Mouse (Mus musculus) liver, postnatal 0 days (tissue): ENCODE data around the gene Traf3ip2. TPM values are rescaled to one million over a fixed set of nuclear protein-coding genes. Genes with fewer than 3 reads are reported as not detected.

Experiments
- ATAC-seq: fragments of 200-750 bp; cut with Nextera tagmentation; 2 replicates; pipeline ENCODE4 v1.8.0; 2017; ENCODE audit warnings: mild to moderate bottlenecking, moderate library complexity
- DNase-seq: peaks from one replicate; pipeline ENCODE4 v3.0.0-alpha.2; 2016
- H3K27ac ChIP-seq: fragments of 300-500 bp; sonication (generic); 2 replicates; pipeline ENCODE4 v1.5.1; 2014; ENCODE audit warnings: antibody characterized with exemption, moderate library complexity, mild to moderate bottlenecking, low read depth
- H3K27me3 ChIP-seq: fragments of 300-500 bp; sonication (generic); 2 replicates; pipeline ENCODE4 v1.6.1; 2014; ENCODE audit warnings: low read length, control low read depth, mixed read lengths; ENCODE audit not compliant: insufficient read depth
- H3K36me3 ChIP-seq: fragments of 300-500 bp; sonication (generic); replicated peaks from 2 replicates; pipeline ENCODE4 v1.6.1; 2014; ENCODE audit warnings: mild to moderate bottlenecking, control low read depth, low read length, moderate library complexity, mixed read lengths; ENCODE audit not compliant: insufficient read depth
- H3K4me1 ChIP-seq: fragments of 300-500 bp; sonication (generic); 2 replicates; pipeline ENCODE4 v1.6.1; 2014; ENCODE audit warnings: antibody characterized with exemption, mild to moderate bottlenecking, control low read depth; ENCODE audit not compliant: insufficient read depth
- H3K4me2 ChIP-seq: fragments of 300-500 bp; sonication (generic); 2 replicates; pipeline ENCODE4 v1.6.1; 2014; ENCODE audit warnings: low read depth, mild to moderate bottlenecking, low read length, moderate library complexity, mixed read lengths
- H3K4me3 ChIP-seq: fragments of 300-500 bp; sonication (generic); 2 replicates; pipeline ENCODE4 v1.5.1; 2014; ENCODE audit warnings: low read depth, low read length
- H3K9ac ChIP-seq: fragments of 300-500 bp; sonication (generic); replicated peaks from 2 replicates; pipeline ENCODE4 v1.6.1; 2014; ENCODE audit warnings: mild to moderate bottlenecking, moderate library complexity
- H3K9me3 ChIP-seq: fragments of 300-500 bp; sonication (generic); 2 replicates; pipeline ENCODE4 v1.6.1; 2016; ENCODE audit warnings: mild to moderate bottlenecking, control low read depth, low read length, mixed read lengths
- CTCF ChIP-seq: sonication (generic); IDR thresholded peaks from 2 replicates; pipeline ENCODE4 v1.5.1; 2016; ENCODE audit warnings: antibody characterized with exemption, low read depth
- EP300 ChIP-seq: IDR thresholded peaks from 2 replicates; pipeline ENCODE4 v1.6.1; 2016; ENCODE audit warnings: antibody characterized with exemption, low read depth, mild to moderate bottlenecking
- WGBS: fragments of 180-500 bp; shearing (Covaris S2); extraction: QIAGEN DNeasy Blood & Tissue Kit; methylation state at CpG from one replicate; pipeline ENCODE4 v1.1.7; 2014; ENCODE audit not compliant: insufficient replicate concordance; 5-methylcytosine and 5-hydroxymethylcytosine counted together
- polyA plus RNA-seq: library from polyadenylated mRNA; unstranded; fragments of >200 nt; fragmentation: Nextera tagmentation; extraction: Ambion mirVana; gene quantifications from 2 replicates; pipeline ENCODE4 v1.2.1, GENCODE M21; 2015

Traf3ip2 gene
- polyA plus RNA-seq, 1 experiment from 2014 or later, result 2.3 TPM

- Histone ChIP-seq H3K27ac (no peak overlapping the region), H3K9me3 (no peaks in the 10 kb centered on the region)
- 69% methylated on average over 13 of the region's 13 CpGs for WGBS
Measured at GRCm38 (mm10) chr10:39634423-39635101, 21.8 kb downstream of the Traf3ip2 start.

DNA sequence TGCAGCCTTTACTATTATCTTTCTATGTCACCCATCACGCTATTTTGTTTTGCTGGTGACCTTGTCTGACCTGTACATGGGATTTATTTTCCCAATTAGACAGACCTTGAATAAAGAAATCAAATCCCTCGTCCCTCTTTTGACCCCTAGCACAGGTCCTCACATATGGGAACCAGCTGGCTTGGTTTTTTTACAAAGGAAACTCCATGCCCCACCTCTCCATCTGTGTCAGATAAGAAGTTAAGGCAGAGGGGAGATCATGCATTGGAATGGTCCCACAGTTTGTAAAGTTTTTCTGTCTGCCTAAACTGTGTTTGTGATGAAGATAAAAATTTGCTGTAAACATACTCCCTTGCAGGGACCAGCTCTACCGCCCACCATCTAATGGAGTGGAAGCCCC lies 26.1 kb downstream of the Traf3ip2 start:
- Histone ChIP-seq H3K9ac (no peak overlapping the region), H3K27ac (no peak overlapping the region)
- no peak for TF ChIP-seq CTCF
- TF ChIP-seq EP300, result no peak

More at GRCm38 (mm10) chr10:39634423-39635101, 21.8 kb downstream of the Traf3ip2 start:
- no peak for TF ChIP-seq EP300
- peaks cover 4% of the 10 kb centered on the region; the same call in 1 of the 2 replicates for H3K36me3 ChIP-seq
- H3K9ac ChIP-seq, result no peak overlapping the region
- no peak for DNase-seq
- no peak overlapping the region for H3K4me3 ChIP-seq
- no peaks in the 10 kb centered on the region for H3K27me3 ChIP-seq
- H3K4me2 ChIP-seq, result no peak overlapping the region
- no peaks in the 10 kb centered on the region for H3K4me1 ChIP-seq
- ATAC-seq, result no peak

GRCm38 (mm10) chr10:39639783-39640182 lies 27.0 kb downstream of the Traf3ip2 start:
- Histone ChIP-seq H3K9ac (no peak overlapping the region), H3K4me3 (no peak overlapping the region), H3K4me2 (no peak overlapping the region), H3K9me3 (no peaks in the 10 kb centered on the region), H3K27me3 (no peaks in the 10 kb centered on the region), H3K4me1 (no peaks in the 10 kb centered on the region), H3K27ac (no peak overlapping the region), H3K36me3 (peaks cover 7% of the 10 kb centered on the region; the same call in 1 of the 2 replicates)
- TF ChIP-seq EP300 (no peak), CTCF (no peak)
- DNase-seq, result no peak
- ATAC-seq, result no peak
- 81% methylated on average over 5 of the region's 5 CpGs for WGBS

More for the DNA sequence above, 26.1 kb downstream of the Traf3ip2 start:
- H3K9me3 ChIP-seq, result no peaks in the 10 kb centered on the region
- no peak for DNase-seq
- no peak for ATAC-seq
- peaks cover 7% of the 10 kb centered on the region; the same call in 1 of the 2 replicates for H3K36me3 ChIP-seq
- no peaks in the 10 kb centered on the region for H3K27me3 ChIP-seq
- no peak overlapping the region for H3K4me2 ChIP-seq
- H3K4me1 ChIP-seq, result no peaks in the 10 kb centered on the region
- no peak overlapping the region for H3K4me3 ChIP-seq
- 64% methylated on average over 3 of the region's 3 CpGs for WGBS

GRCm38 (mm10) chr10:39640817-39641226 lies 28.1 kb downstream of the Traf3ip2 start:
- ATAC-seq (no peak), DNase-seq (no peak)
- Histone ChIP-seq H3K4me2 (no peak overlapping the region), H3K36me3 (peaks cover 7% of the 10 kb centered on the region; the same call in 1 of the 2 replicates), H3K27me3 (no peaks in the 10 kb centered on the region), H3K4me3 (no peak overlapping the region), H3K4me1 (no peaks in the 10 kb centered on the region), H3K9ac (no peak overlapping the region), H3K9me3 (no peaks in the 10 kb centered on the region), H3K27ac (no peak overlapping the region; the same call in 1 of the 2 replicates)
- TF ChIP-seq EP300 (no peak), CTCF (no peak)
- WGBS, result 53% methylated on average over 4 of the region's 4 CpGs

- no peaks in the 10 kb centered on the region for H3K27me3 ChIP-seq
- H3K4me2 ChIP-seq, result no peak overlapping the region
- DNase-seq, result no peak
- no peak overlapping the region for H3K4me3 ChIP-seq
- no peak overlapping the region for H3K9ac ChIP-seq
- no peak for TF ChIP-seq EP300
- TF ChIP-seq CTCF, result no peak
- no peak for ATAC-seq
- peaks cover 5% of the 10 kb centered on the region; the same call in 1 of the 2 replicates for H3K36me3 ChIP-seq
- H3K4me1 ChIP-seq, result peaks cover 11% of the 10 kb centered on the region; the same call in 1 of the 2 replicates
- no peaks in the 10 kb centered on the region for H3K9me3 ChIP-seq
- WGBS, result 37% methylated on average over 6 of the region's 6 CpGs
- no peak overlapping the region for H3K27ac ChIP-seq
Measured at GRCm38 (mm10) chr10:39645789-39646628, 33.3 kb downstream of the Traf3ip2 start.

DNA sequence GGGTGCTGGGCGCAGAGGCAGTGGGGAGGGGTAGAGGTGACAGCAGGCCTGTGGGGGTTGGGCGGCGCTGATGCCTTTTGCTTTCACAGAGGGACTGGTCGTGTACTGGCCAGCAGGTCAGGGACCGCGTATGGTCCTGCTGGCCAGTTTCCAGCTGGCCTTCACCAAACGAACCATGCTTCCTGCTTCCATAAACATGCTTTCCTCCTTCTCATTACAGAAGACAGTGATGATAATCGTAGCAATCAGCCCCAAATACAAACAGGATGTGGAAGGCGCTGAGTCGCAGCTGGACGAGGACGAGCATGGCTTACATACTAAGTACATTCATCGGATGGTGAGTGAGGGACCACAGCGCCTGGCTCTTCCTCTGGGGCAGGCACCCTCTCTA lies 33.9 kb downstream of the Traf3ip2 start:
- DNase-seq (peak; percentile 50), ATAC-seq (peak; percentile 45; the same call in 1 of the 2 replicates)
- Histone ChIP-seq H3K9me3 (no peaks in the 10 kb centered on the region), H3K27me3 (no peaks in the 10 kb centered on the region), H3K4me3 (no peak overlapping the region), H3K27ac (no peak overlapping the region), H3K4me2 (no peak overlapping the region), H3K4me1 (peaks cover 11% of the 10 kb centered on the region; the same call in 1 of the 2 replicates), H3K36me3 (peaks cover 5% of the 10 kb centered on the region; the same call in 1 of the 2 replicates), H3K9ac (no peak overlapping the region)
- 47% methylated on average over 14 of the region's 14 CpGs for WGBS
- TF ChIP-seq CTCF (no peak), EP300 (0 out of 2 replicates have a peak, but pooled peaks have one; percentile 13)
